Mouse (Mus musculus): ENCODE data around the gene Tgm2. TPM values are rescaled to one million over a fixed set of nuclear protein-coding genes. Genes with fewer than 3 reads are reported as not detected.
A peak's percentile ranks its signal among the peaks of the same experiment; 100 is the strongest.

The Tgm2 gene
- polyA plus RNA-seq, 1 experiment from 2014 or later: 17.3 TPM

DNA sequence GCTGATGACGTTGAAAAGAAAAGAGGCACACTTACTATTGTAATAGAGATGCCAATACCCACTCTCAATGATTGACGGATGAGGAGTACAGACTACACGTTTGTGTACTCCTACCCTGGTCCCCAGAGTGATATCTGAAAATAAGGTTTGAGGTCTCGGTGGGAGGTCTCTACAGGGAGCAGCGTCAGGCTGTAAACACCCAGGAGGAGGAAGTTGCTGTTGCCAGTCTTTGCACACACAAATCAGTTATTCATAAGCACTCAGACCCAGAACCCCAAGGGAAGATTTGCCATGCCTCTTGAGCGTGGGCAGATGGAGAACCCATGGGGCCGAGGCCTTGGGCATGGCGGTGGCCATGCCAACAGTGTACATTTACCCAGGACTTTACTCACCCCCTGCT lies 61.8 kb downstream of the Tgm2 start:
- Histone ChIP-seq H3K27me3 (ENCODE audit: control insufficient read depth, insufficient read depth, low read length) (no peaks in the 10 kb centered on the region), H3K9me3 (ENCODE audit: control insufficient read depth, low read length) (no peaks in the 10 kb centered on the region), H3K4me3 (ENCODE audit: low read length) (no peak overlapping the region), H3K4me2 (replicated peaks; ENCODE audit: low read depth, low read length) (no peak overlapping the region), H3K36me3 (ENCODE audit: control insufficient read depth, insufficient read depth, low read length) (no peaks in the 10 kb centered on the region), H3K4me1 (ENCODE audit: control insufficient read depth, insufficient read depth, low read length) (peaks cover 2% of the 10 kb centered on the region; the same call in 1 of the 2 replicates), H3K27ac (ENCODE audit: low read depth, low read length) (no peak overlapping the region), H3K9ac (ENCODE audit: low read depth, low read length) (no peak overlapping the region)
- 79% methylated on average over 8 of the region's 8 CpGs for WGBS
- no peak for ATAC-seq (ENCODE audit: low FRiP score, low TSS enrichment)

DNA sequence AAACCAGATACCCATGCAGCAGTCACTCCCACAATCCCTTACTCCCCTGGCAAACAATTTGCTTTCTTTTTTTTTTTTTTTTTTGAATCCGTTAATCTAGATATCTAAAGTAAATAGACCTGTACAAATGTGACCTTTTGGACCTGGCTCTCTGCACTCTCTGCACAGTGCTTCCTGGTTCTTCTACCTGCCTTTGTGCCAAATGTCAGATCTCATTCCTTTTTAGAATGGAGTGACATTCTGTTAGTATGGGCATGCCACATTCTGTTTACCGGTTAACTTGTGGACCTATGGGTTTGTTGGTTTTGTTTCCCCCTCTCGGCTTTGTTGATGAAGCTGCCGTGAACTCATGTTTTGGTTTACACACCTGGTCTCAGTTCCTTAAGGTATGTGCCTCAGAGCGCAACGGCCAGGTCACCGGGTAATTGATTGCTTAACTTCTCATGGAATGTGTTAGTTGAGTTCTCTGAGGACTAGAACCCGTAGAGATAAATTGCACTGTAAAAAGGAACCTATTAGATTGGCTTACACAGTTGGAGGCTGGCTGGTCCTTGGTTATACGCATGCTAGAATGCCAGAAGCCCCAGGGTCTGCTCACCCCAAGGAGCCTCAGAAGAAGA lies 65.5 kb downstream of the Tgm2 start:
- 68% methylated on average over 9 of the region's 9 CpGs for WGBS
- ATAC-seq (ENCODE audit: low FRiP score, low TSS enrichment): no peak
- no peak overlapping the region for H3K27ac ChIP-seq (ENCODE audit: low read depth, low read length)

DNA sequence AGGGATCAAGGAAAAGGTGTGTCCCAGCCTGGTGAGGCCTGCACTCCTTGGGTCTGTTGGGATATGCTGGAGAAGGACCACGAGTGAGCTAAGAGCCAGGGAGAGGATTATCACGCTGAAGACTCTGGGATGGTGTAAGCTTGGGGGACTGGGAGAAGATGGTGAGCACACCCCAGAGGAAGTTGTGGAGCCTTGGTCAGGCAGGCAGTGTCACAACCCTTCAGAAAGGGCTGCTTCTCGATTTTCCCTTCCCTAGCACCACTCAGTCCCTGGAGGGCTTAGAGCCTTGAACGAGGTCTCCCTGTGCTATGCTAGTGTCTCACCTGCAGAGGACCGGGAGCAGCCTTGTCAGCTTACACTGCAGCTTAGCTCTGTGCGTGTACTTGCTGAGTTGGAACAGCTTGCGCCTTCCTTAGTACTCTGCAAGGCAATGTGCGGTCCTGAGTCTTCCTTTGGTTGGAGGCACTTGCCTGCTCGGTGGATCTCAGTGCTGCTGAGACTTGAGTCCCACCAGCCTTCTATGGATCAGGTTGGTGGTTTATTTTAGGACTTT lies 66.3 kb downstream of the Tgm2 start:
- no peak overlapping the region for H3K9ac ChIP-seq (ENCODE audit: low read depth, low read length)
- H3K9me3 ChIP-seq (ENCODE audit: control insufficient read depth, low read length): no peaks in the 10 kb centered on the region
- H3K36me3 ChIP-seq (ENCODE audit: control insufficient read depth, insufficient read depth, low read length): peaks cover 28% of the 10 kb centered on the region
- H3K4me2 ChIP-seq (replicated peaks; ENCODE audit: low read depth, low read length): no peak overlapping the region
- H3K4me3 ChIP-seq (ENCODE audit: low read length): no peak overlapping the region
- ATAC-seq (ENCODE audit: low FRiP score, low TSS enrichment): peak; percentile 52; the same call in 1 of the 2 replicates
- H3K27me3 ChIP-seq (ENCODE audit: control insufficient read depth, insufficient read depth, low read length): no peaks in the 10 kb centered on the region
- no peak overlapping the region for H3K27ac ChIP-seq (ENCODE audit: low read depth, low read length)
- H3K4me1 ChIP-seq (ENCODE audit: control insufficient read depth, insufficient read depth, low read length): peaks cover 2% of the 10 kb centered on the region; the same call in 1 of the 2 replicates
- 56% methylated on average over 9 of the region's 9 CpGs for WGBS

More for the DNA sequence above, 65.5 kb downstream of the Tgm2 start:
- no peaks in the 10 kb centered on the region for H3K9me3 ChIP-seq (ENCODE audit: control insufficient read depth, low read length)
- H3K4me3 ChIP-seq (ENCODE audit: low read length): no peak overlapping the region
- no peaks in the 10 kb centered on the region for H3K27me3 ChIP-seq (ENCODE audit: control insufficient read depth, insufficient read depth, low read length)
- peaks cover 2% of the 10 kb centered on the region; the same call in 1 of the 2 replicates for H3K4me1 ChIP-seq (ENCODE audit: control insufficient read depth, insufficient read depth, low read length)
- H3K9ac ChIP-seq (ENCODE audit: low read depth, low read length): no peak overlapping the region
- H3K4me2 ChIP-seq (replicated peaks; ENCODE audit: low read depth, low read length): no peak overlapping the region
- peaks cover 20% of the 10 kb centered on the region for H3K36me3 ChIP-seq (ENCODE audit: control insufficient read depth, insufficient read depth, low read length)

DNA sequence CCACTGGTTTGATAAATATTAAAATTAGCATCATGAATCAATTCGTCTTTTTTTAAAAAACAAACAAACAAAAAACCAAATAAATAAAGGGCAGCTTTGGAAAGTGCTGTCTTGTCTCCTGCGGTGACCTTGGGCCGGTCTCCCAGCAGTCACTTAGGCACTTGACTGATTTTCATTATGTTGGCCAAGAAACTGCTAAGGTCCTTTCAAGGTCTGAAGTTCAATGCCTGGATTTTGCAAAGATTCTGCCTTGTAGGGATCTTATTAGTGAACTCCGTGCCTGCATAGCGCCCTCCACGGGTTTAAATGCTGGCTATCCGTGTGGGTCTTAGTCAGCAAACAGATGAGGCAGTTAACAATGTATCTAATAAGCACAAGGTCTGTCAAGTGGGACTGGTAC lies 67.3 kb downstream of the Tgm2 start:
- no peak overlapping the region for H3K4me3 ChIP-seq (ENCODE audit: low read length)
- peaks cover 36% of the 10 kb centered on the region for H3K36me3 ChIP-seq (ENCODE audit: control insufficient read depth, insufficient read depth, low read length)
- no peak overlapping the region for H3K9ac ChIP-seq (ENCODE audit: low read depth, low read length)
- no peak for ATAC-seq (ENCODE audit: low FRiP score, low TSS enrichment)
- no peaks in the 10 kb centered on the region for H3K27me3 ChIP-seq (ENCODE audit: control insufficient read depth, insufficient read depth, low read length)
- H3K4me1 ChIP-seq (ENCODE audit: control insufficient read depth, insufficient read depth, low read length): peaks cover 2% of the 10 kb centered on the region; the same call in 1 of the 2 replicates
- WGBS: 88% methylated on average over 7 of the region's 7 CpGs
- no peak overlapping the region for H3K4me2 ChIP-seq (replicated peaks; ENCODE audit: low read depth, low read length)
- no peak overlapping the region for H3K27ac ChIP-seq (ENCODE audit: low read depth, low read length)
- no peaks in the 10 kb centered on the region for H3K9me3 ChIP-seq (ENCODE audit: control insufficient read depth, low read length)

DNA sequence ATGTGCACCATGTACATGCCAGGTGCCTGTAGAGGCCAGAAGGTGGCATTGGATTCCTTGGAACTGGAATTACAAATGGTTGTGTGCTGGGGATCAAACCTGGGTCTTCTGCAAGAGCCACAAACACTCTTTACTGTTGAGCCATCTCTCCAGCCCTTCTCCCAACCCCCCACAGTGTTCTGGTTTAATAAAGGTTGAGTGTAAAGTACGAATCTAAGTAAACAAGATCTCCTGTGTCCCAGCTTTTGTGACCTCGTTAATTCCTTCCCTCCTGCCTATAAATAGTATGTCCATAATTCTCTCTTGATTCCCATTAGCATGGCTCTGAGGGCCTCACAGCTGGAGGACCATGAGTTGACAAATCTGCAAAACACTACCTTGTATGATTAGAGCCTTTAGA lies 68.3 kb downstream of the Tgm2 start:
- ATAC-seq (ENCODE audit: low FRiP score, low TSS enrichment): no peak
- Histone ChIP-seq H3K4me1 (ENCODE audit: control insufficient read depth, insufficient read depth, low read length) (peaks cover 2% of the 10 kb centered on the region; the same call in 1 of the 2 replicates), H3K27me3 (ENCODE audit: control insufficient read depth, insufficient read depth, low read length) (no peaks in the 10 kb centered on the region), H3K27ac (ENCODE audit: low read depth, low read length) (no peak overlapping the region), H3K9ac (ENCODE audit: low read depth, low read length) (no peak overlapping the region), H3K4me3 (ENCODE audit: low read length) (no peak overlapping the region), H3K9me3 (ENCODE audit: control insufficient read depth, low read length) (no peaks in the 10 kb centered on the region), H3K4me2 (replicated peaks; ENCODE audit: low read depth, low read length) (no peak overlapping the region), H3K36me3 (ENCODE audit: control insufficient read depth, insufficient read depth, low read length) (peaks cover 46% of the 10 kb centered on the region)
- WGBS: 57% methylated on average over 2 of the region's 2 CpGs

DNA sequence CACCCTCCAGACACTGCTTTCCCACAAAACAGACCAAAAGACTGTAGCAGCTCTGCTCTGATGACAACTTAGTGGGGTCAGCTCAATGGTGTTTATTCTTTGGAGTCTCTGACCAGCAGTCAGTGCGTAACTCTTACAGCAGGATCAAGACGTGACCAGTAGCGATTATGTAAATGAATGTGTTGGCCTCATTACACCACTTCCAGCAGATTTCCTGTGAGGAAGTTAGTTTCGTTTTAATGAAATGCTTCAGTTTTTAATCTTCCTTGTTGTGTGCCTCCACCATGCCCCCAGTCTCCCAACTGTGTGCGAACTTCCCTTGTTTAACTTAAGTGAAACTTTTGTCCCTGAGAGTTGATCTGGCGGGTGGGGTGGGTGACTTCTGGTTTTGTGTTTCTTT lies 69.5 kb downstream of the Tgm2 start:
- no peak overlapping the region for H3K9ac ChIP-seq (ENCODE audit: low read depth, low read length)
- 85% methylated on average over 6 of the region's 6 CpGs for WGBS
- no peak for ATAC-seq (ENCODE audit: low FRiP score, low TSS enrichment)
- H3K36me3 ChIP-seq (ENCODE audit: control insufficient read depth, insufficient read depth, low read length): peaks cover 55% of the 10 kb centered on the region
- H3K4me3 ChIP-seq (ENCODE audit: low read length): no peak overlapping the region
- no peak overlapping the region for H3K4me2 ChIP-seq (replicated peaks; ENCODE audit: low read depth, low read length)
- H3K27me3 ChIP-seq (ENCODE audit: control insufficient read depth, insufficient read depth, low read length): no peaks in the 10 kb centered on the region
- H3K4me1 ChIP-seq (ENCODE audit: control insufficient read depth, insufficient read depth, low read length): peaks cover 2% of the 10 kb centered on the region; the same call in 1 of the 2 replicates
- H3K9me3 ChIP-seq (ENCODE audit: control insufficient read depth, low read length): no peaks in the 10 kb centered on the region
- no peak overlapping the region for H3K27ac ChIP-seq (ENCODE audit: low read depth, low read length)

DNA sequence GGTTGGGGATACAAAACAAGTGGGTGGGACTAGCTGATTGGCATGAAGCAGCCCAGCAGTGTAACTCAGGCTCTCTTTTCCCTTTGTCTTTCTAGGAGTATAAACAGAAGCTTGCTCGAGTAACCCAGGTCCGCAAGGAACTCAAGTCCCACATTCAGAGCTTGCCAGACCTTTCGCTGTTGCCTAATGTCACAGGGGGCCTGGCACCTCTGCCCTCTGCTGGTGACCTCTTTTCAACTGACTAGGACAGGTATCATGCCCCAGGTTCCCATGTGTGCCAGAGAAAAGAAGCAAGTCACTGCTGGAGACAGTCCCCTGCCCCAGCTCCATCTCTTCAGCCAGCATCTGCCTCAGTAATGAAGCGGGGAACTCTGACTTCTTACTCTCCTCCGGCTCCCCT lies 71.4 kb downstream of the Tgm2 start:
- Histone ChIP-seq H3K4me2 (replicated peaks; ENCODE audit: low read depth, low read length) (no peak overlapping the region), H3K27me3 (ENCODE audit: control insufficient read depth, insufficient read depth, low read length) (no peaks in the 10 kb centered on the region), H3K4me1 (ENCODE audit: control insufficient read depth, insufficient read depth, low read length) (no peaks in the 10 kb centered on the region), H3K4me3 (ENCODE audit: low read length) (no peak overlapping the region), H3K36me3 (ENCODE audit: control insufficient read depth, insufficient read depth, low read length) (peaks cover 71% of the 10 kb centered on the region), H3K9me3 (ENCODE audit: control insufficient read depth, low read length) (no peaks in the 10 kb centered on the region), H3K9ac (ENCODE audit: low read depth, low read length) (no peak overlapping the region), H3K27ac (ENCODE audit: low read depth, low read length) (no peak overlapping the region)
- no peak for ATAC-seq (ENCODE audit: low FRiP score, low TSS enrichment)
- 92% methylated on average over 5 of the region's 5 CpGs for WGBS

DNA sequence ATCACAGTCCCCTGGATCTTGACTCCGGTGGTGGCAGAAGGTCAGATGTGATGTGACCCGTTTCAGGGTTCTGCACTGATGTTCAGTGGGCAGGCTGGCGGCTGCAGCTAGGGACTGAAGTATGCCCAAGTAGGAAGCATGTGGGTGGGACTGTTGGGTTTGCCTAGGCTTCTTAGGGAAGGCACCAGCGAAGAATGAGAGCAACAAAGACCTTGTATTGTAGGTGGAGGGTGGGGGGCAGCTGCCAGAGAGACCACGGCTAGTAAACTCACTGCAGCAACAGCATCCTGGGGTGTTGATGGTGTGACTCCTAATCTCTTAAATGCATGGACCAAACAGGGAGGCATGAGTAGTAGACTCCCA lies 74.6 kb downstream of the Tgm2 start:
- H3K36me3 ChIP-seq (ENCODE audit: control insufficient read depth, insufficient read depth, low read length): peaks cover 74% of the 10 kb centered on the region
- no peak overlapping the region for H3K4me2 ChIP-seq (replicated peaks; ENCODE audit: low read depth, low read length)
- H3K4me3 ChIP-seq (ENCODE audit: low read length): no peak overlapping the region
- ATAC-seq (ENCODE audit: low FRiP score, low TSS enrichment): no peak
- no peaks in the 10 kb centered on the region for H3K4me1 ChIP-seq (ENCODE audit: control insufficient read depth, insufficient read depth, low read length)
- no peaks in the 10 kb centered on the region for H3K9me3 ChIP-seq (ENCODE audit: control insufficient read depth, low read length)
- H3K27me3 ChIP-seq (ENCODE audit: control insufficient read depth, insufficient read depth, low read length): no peaks in the 10 kb centered on the region
- 73% methylated on average over 5 of the region's 5 CpGs for WGBS
- H3K9ac ChIP-seq (ENCODE audit: low read depth, low read length): no peak overlapping the region
- H3K27ac ChIP-seq (ENCODE audit: low read depth, low read length): no peak overlapping the region

DNA sequence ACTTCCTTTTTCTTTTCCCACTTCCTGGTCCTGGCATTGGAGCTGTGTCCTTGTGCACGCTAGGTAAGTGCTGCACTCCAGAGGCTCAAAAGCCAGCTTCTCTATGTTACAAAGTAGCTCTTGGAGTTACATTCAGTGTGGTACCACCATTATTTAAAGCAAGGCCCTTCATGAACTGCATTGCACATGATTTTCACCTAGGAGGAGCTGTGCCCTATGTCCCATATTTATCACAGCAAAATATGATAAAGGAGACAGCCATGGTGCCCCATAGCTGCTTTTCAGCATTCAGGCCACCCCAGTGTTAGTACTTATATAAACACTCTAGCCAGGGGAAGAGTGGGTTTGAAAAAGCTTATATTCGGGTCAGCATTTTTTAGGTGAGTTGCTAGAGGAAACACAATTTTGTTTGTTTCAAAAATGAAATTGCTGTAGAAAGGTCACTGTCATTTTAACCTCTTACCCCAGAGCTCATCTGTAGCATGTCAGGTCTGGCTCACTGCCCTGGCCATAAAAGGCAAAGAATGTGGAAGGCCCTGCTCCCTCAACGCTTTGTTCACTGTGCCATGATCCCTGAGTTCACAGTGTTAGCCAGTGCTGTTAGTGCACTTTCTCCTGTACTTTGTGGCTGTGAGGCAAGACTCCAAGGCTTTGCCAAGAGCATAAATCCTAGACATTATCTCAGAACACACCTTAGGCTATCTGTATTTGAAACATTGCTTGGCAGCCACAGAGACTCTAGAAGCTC lies 75.2 kb downstream of the Tgm2 start:
- H3K36me3 ChIP-seq (ENCODE audit: control insufficient read depth, insufficient read depth, low read length): peaks cover 74% of the 10 kb centered on the region

More for the DNA sequence above, 75.2 kb downstream of the Tgm2 start:
- Histone ChIP-seq H3K4me2 (replicated peaks; ENCODE audit: low read depth, low read length) (no peak overlapping the region), H3K27ac (ENCODE audit: low read depth, low read length) (no peak overlapping the region), H3K27me3 (ENCODE audit: control insufficient read depth, insufficient read depth, low read length) (no peaks in the 10 kb centered on the region), H3K9ac (ENCODE audit: low read depth, low read length) (no peak overlapping the region), H3K4me3 (ENCODE audit: low read length) (no peak overlapping the region), H3K9me3 (ENCODE audit: control insufficient read depth, low read length) (no peaks in the 10 kb centered on the region), H3K4me1 (ENCODE audit: control insufficient read depth, insufficient read depth, low read length) (no peaks in the 10 kb centered on the region)
- no peak for ATAC-seq (ENCODE audit: low FRiP score, low TSS enrichment)
- WGBS: 68% methylated on average over 3 of the region's 3 CpGs

All from kidney, embryonic 14.5 days (tissue).